Mouse (Mus musculus) heart, adult 2 months (tissue): ENCODE measurements around the gene Dyx1c1.

ENCODE experiments used
- CTCF ChIP-seq: fragments of 200-600 bp; IDR thresholded peaks from 2 replicates; pipeline ENCODE4 v1.8.1; 2022; ENCODE audit warnings: antibody characterized with exemption, mild to moderate bottlenecking, moderate library complexity
- POLR2A ChIP-seq: fragments of 200-500 bp; IDR thresholded peaks from 2 replicates; pipeline ENCODE4 v1.6.1; 2011; ENCODE audit warnings: mild to moderate bottlenecking, low read depth, low read length, control low read depth; ENCODE audit not compliant: insufficient read depth

- no peak for TF ChIP-seq CTCF
- TF ChIP-seq POLR2A: no peak
Measured at GRCm38 (mm10) chr9:72949572-72949971, 9.0 kb upstream of the Dyx1c1 start.
